Mouse (Mus musculus) inflammation-experienced regulatory T-cells, adult 16 weeks (primary cell): ENCODE data around the gene Alg3. TPM values are rescaled to one million over a fixed set of nuclear protein-coding genes. Genes with fewer than 3 reads are reported as not detected.

Experiments used
- polyA plus RNA-seq: library from polyadenylated mRNA; unstranded; fragments of 100-300 nt; shearing (Covaris generic); gene quantifications from one replicate; pipeline ENCODE4 v1.2.1, GENCODE M21; 2017

Gene Alg3
- polyA plus RNA-seq = 44.0 TPM

DNA sequence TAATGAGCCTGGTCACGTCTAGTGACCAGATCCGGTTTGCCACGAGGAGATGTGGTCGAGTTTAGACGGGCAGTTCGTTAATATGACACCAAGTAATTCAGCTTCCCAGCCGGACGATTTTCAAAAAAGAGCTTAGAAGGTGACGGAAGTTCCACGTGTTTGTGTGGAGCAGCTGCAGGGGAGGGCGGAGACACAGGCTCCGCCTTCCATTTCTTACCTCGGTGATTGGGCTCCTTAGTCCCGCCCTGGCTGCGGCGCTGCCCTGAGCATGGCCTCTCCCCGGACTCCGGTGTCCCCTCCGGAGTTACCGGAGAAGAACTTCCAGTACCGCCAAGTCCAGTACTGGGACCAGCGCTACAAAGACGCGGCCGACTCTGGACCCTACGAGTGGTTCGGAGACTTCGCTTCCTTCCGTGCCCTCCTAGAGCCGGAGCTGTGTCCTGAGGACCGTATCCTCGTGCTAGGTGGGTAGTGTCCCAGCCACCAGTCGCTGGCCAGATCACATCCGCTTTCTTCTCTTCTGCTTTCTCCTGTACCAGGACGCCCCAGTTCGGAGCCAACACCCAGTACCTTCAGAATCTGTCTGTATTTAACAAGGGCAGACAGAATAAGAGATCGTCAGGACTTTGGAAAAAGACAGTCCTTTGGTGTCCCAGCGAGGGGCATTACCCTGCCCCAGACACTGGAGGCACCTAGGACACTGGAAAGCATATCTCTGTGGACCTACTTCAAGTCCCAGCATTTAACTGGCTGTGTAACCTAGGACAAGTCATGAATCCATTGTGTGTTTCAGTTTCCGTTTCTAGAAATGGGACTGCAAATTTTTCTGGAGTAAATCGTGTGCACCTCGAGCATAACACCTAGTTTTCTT lies at the start of gene Alg3, which contains the start of the genes Eef1akmt4 and Gm49333:
Gene Alg3, minus strand, starts transcription at position 379 of the 871 bp plus-strand sequence.
Gene Eef1akmt4, plus strand, starts transcription at position 237 of the 871 bp plus-strand sequence.
Gene Gm49333, plus strand, starts transcription at position 254 of the 871 bp plus-strand sequence.

DNA sequence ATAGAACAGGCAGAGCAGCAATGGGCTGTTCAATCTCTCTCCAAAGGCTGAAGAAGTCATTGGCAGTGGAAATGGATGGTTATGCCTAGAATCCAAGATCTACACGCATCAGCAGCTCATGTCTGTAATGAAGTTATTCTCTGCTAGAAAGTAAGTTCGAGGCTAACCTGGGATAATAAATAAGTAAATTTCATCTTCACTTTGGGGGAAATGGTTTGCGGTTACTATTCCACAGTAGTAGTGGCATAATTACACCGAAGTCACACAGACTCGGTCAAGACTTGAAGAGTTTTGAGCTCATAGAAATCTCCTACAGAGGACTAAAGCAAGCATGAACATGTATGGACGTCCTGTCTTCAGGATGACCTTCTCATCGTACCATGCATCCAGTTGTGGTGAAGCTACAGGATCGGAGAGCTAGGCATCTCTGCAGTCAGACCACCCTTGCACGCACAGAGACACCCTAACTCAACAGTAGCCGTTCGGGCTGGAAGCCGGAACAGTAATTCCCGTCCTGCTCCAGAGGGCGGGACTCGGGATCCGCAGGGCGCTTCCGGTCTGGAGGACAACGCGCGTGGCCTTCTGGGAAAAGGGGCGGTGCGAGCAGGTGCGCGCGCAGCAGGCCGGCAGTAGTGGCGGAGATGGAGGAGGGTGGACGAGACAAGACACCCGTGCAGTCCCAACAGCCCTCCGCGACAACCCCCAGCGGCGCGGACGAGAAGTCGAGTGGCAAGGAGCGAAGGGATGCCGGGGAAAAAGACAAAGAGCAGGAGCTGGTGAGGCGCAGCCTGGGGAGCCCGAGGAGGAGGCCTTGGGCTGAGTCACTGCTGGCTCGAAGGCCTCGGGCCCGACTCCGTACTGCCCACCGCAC lies 39.8 kb upstream of the Alg3 start, which contains the start of gene Psmd2:
Gene Psmd2, plus strand, starts transcription at position 577 of the 871 bp plus-strand sequence.

DNA sequence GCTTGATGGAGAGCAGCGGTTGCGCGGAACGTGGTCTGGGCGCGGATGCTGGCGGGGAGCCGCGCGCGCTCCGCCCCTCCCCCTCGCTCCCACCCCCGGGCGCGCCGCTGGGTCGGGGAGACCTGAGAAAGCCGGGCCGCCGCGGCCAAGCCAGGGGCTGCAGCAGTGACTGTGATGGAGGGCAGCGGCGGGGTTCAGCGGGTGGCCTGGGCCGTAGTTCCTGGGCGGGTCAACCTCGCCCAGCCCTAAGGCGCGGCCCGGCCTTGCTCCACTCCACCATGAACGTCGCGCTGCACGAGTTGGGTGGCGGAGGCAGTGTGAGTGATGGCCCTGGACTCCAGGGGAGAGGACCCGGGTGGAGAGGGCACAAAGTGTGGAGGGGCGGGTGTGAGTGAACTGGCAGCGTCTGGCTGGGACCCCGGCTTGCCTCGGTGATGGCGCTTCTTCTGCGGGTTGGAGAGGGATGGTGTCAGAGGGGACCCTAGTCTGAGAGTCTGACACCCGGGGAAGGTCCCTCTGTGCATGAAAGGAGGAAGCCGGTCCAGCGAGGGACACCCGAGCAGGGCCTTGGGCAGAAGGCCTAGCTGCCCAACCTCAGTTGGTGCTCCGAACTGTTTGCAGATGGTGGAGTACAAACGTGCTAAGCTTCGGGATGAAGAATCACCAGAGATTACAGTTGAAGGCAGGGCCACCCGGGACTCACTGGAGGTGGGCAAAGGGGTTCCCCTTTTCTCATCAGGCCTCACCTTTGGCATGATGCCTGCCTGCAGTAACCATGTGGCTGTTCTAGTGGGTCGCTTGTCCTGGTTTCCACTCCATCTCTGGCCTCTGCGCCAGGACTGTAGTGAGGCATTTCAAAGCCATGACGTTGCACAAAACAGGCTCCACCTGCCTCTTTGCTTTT lies 18.4 kb upstream of the Alg3 start, which contains the start of gene Ece2:
Gene Ece2, plus strand, starts transcription at position 98 of the 904 bp plus-strand sequence.

DNA sequence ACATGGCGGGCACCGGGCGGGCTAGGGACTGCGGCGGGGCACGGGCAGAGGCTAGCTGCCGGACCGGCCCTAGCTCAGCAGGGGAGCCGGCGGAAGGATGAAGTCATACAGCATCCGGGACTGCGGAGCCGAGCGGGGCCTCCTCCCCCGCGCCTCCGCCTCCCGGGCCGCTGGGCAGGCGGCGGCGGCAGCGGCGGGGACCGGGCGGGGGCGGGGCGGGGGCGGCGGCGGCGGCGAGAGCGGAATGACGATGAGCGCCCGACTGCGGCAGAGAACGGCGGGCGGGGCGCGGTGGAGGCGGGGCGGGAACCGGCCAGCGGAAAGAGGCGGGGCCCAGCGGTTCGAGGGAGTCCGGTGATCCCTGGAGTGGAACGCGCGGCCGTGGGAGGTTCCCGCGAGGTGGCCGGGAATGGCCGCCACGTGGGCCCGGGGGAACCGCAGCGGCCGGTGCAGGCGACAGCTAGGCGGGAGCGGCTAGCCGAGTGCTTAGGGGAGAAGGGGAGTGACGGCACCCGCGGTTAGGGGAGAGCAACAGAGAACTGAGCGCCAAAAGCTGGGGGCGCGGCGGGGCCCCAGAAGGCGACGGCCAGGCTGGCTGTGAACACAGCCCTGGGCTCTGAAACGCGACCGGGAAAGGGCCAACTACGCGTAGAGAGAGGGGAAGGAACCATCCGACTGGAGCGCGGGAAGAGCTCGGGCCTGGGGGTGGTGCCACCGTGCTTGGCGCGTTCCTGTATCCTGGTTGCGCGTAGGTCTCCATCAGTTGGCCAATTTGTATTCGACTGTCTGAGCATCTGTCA lies 9.9 kb upstream of the Alg3 start, which contains the start of gene Camk2n2:
Gene Camk2n2, minus strand, starts transcription at position 97 of the 800 bp plus-strand sequence.

DNA sequence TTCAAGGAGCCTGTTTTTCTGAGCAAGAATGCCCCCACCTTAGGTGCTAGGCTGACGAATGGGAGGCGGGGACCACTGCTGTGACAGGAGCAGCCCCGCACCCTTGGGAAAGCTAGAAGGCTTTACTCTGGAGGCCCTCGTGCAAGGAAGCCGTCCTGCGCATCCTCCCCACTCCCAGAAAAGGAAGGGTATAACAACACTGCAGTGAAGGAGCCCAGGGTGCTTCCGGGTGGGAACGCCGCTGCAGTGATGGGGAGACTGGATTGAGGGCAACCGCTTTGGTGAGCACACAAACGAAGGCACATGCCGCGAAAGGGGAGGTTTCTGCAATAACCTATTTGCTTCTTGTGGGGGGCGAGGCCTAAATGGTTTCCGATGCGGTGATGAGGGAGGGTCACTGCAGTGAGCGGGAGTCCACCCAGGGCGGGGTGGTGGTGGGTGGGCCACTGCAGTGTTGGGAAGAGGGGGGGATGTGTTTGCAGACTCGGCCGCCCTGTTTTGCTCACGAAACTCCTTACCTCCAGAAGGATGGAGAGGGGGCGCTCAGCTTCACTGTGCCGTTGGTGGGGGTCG lies 22.1 kb downstream of the Alg3 start, which contains the start of gene Vwa5b2:
Gene Vwa5b2, plus strand, starts transcription at position 106 of the 573 bp plus-strand sequence.

Other genes starting within 250 kb of the Alg3 start
- 49.0 TPM for gene Abcc5, start 185.3 kb downstream of the Alg3 start, polyA plus RNA-seq
- gene Eif2b5, start 112.9 kb downstream of the Alg3 start, polyA plus RNA-seq = 21.3 TPM
- gene Dvl3, start 94.8 kb downstream of the Alg3 start, polyA plus RNA-seq = 5.8 TPM
- gene Ap2m1, start 76.3 kb downstream of the Alg3 start, polyA plus RNA-seq = 486 TPM
- 122 TPM for gene Abcf3, start 63.2 kb downstream of the Alg3 start, polyA plus RNA-seq
- 0.30 TPM for gene Vwa5b2, start 22.3 kb downstream of the Alg3 start, polyA plus RNA-seq
- gene Eef1akmt4, start 142 bp downstream of the Alg3 start, polyA plus RNA-seq = 16.9 TPM
- gene Gm49333, start 125 bp downstream of the Alg3 start, polyA plus RNA-seq = not detected
- not detected for gene Camk2n2, start 9.6 kb upstream of the Alg3 start, polyA plus RNA-seq
- not detected for gene Ece2, start 18.1 kb upstream of the Alg3 start, polyA plus RNA-seq
- gene Psmd2, start 39.9 kb upstream of the Alg3 start, polyA plus RNA-seq = 308 TPM
- 165 TPM for gene Eif4g1, start 56.6 kb upstream of the Alg3 start, polyA plus RNA-seq
- 1.2 TPM for gene Fam131a, start 81.5 kb upstream of the Alg3 start, polyA plus RNA-seq
- 64.9 TPM for gene Polr2h, start 105.9 kb upstream of the Alg3 start, polyA plus RNA-seq
- gene Clcn2, start 106.0 kb upstream of the Alg3 start, polyA plus RNA-seq = 0.88 TPM
- not detected for gene Chrd, start 121.4 kb upstream of the Alg3 start, polyA plus RNA-seq
- gene Thpo, start 122.8 kb upstream of the Alg3 start, polyA plus RNA-seq = not detected